Mouse (Mus musculus) small intestine, adult 2 months (tissue): ENCODE measurements around the gene Strn3.

Experiments used
- CTCF ChIP-seq: fragments of 200-500 bp; IDR thresholded peaks from 2 replicates; pipeline ENCODE4 v1.5.1; 2012; ENCODE audit warnings: low read depth, mild to moderate bottlenecking, control low read depth, inconsistent platforms, low read length, moderate library complexity, mixed read lengths; ENCODE audit not compliant: insufficient replicate concordance, insufficient read length; ENCODE audit errors: extremely low read depth
- POLR2A ChIP-seq: fragments of 200-500 bp; IDR thresholded peaks from 2 replicates; pipeline ENCODE4 v1.6.1; 2012; ENCODE audit warnings: low read depth, mild to moderate bottlenecking, control low read depth, inconsistent platforms, low read length, moderate library complexity

DNA sequence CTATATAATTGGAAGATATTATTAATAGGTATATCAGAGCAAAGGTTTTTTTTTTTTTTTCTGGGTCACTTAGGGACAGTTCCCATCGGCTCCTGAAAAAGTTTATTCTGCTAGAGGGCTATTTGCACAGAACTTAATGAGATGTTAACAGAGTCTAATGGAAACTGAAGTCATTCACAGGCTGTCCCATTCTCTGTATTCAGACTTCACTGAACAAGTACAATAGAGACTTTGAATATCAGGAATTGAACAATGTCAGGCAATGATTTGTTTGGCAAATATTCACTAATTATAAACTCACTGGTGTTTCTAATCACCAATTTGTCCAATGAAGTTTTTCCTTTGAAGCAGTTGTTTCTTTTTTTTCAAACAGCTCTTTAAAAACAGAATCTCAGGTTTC lies 45.1 kb upstream of the Strn3 start:
- TF ChIP-seq CTCF, result no peak
- no peak for TF ChIP-seq POLR2A
